Mouse (Mus musculus) intestine, embryonic 16.5 days (tissue): ENCODE results near the gene Hist2h4. TPM values are rescaled to one million over a fixed set of nuclear protein-coding genes. Genes with fewer than 3 reads are reported as not detected.
A peak's percentile ranks its signal among the peaks of the same experiment; 100 is the strongest.
"Not testable (repeated sequence)": the region's sequence is repeated elsewhere in the genome, so short reads cannot be mapped to it uniquely, and the experiment has no call there.

Experiments
- ATAC-seq: fragments of 200-750 bp; cut with Nextera tagmentation; 2 replicates; pipeline ENCODE4 v1.8.0; 2017; ENCODE audit warnings: moderate TSS enrichment, moderate library complexity
- H3K27ac ChIP-seq: fragments of 300-500 bp; sonication (generic); 2 replicates; pipeline ENCODE4 v1.5.1; 2014; ENCODE audit warnings: mild to moderate bottlenecking, low read length
- H3K27me3 ChIP-seq: fragments of 300-500 bp; sonication (generic); replicated peaks from 2 replicates; pipeline ENCODE4 v1.6.1; 2014; ENCODE audit warnings: low read length, control low read depth, mixed read lengths; ENCODE audit not compliant: control insufficient read depth, insufficient read depth
- H3K36me3 ChIP-seq: fragments of 300-500 bp; sonication (generic); 2 replicates; pipeline ENCODE4 v1.6.1; 2014; ENCODE audit warnings: low read length, control low read depth; ENCODE audit not compliant: control insufficient read depth, insufficient read depth
- H3K4me1 ChIP-seq: fragments of 300-500 bp; sonication (generic); 2 replicates; pipeline ENCODE4 v1.6.1; 2014; ENCODE audit warnings: low read length, control low read depth, mixed read lengths; ENCODE audit not compliant: control insufficient read depth, insufficient read depth
- H3K4me2 ChIP-seq: fragments of 300-500 bp; sonication (generic); 2 replicates; pipeline ENCODE4 v1.6.1; 2014; ENCODE audit warnings: low read depth, low read length, control low read depth
- H3K4me3 ChIP-seq: fragments of 300-500 bp; sonication (generic); 2 replicates; pipeline ENCODE4 v1.5.1; 2014; ENCODE audit warnings: mild to moderate bottlenecking, low read length
- H3K9ac ChIP-seq: fragments of 300-500 bp; sonication (generic); 2 replicates; pipeline ENCODE4 v1.6.1; 2014; ENCODE audit warnings: low read depth, low read length
- H3K9me3 ChIP-seq: fragments of 300-500 bp; sonication (generic); 2 replicates; pipeline ENCODE4 v1.6.1; 2016; ENCODE audit warnings: low read length, control low read depth; ENCODE audit not compliant: control insufficient read depth
- WGBS: fragments of 180-500 bp; shearing (Covaris S2); extraction: QIAGEN DNeasy Blood & Tissue Kit; methylation state at CpG from one replicate; pipeline ENCODE4 v1.1.7; 2014; 5-methylcytosine and 5-hydroxymethylcytosine counted together
- polyA plus RNA-seq: library from polyadenylated mRNA; unstranded; fragments of >200 nt; fragmentation: Nextera tagmentation; extraction: Ambion mirVana; gene quantifications from 2 replicates; pipeline ENCODE4 v1.2.1, GENCODE M21; 2015

Hist2h4 gene
- polyA plus RNA-seq, 1 experiment from 2014 or later = 5.3 TPM

DNA sequence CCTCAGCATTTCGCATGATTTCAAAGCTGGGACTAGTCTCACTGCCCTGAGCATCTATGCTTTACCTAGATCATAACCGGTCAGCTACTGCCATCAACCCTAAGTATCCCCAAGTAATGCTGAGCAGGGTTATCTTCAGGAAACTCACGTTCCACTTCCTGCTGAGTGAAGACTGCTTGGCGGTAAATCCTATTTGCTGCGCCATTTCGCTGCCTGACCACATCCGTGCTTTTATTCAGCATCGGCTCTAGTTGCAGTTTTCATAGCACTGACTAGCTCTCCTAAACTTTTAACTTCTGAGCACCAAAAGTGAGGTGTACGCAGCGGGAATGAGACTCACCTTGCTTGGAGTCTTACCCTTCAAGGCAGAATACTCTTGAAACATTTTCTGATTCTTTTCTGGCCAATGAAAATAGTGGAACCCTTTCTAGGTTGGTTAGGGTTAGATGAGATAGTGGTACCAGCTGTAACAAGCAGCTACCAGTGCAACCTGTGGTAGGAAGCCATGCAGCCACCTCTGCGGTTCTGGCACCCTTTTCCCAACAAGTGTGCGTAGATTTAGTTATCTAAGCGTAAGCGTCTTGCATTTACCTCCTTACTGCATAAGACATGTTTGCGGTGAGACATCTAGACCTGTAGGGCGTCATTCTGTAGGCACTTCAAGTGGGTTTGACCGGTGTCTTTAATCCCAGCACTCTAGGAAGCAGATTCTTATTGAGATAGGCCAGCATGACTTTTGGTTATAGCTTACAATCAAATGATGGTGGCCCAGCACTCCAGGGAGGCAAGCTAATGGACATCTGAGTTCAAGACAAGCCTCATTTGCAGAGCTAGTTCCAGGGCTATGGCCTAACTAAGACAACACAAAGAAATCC is 10.7 kb upstream of the Hist2h4 start:
- no peak for ATAC-seq
- H3K27me3 ChIP-seq = no peaks in the 10 kb centered on the region
- H3K36me3 ChIP-seq = no peaks in the 10 kb centered on the region
- H3K9ac ChIP-seq = no peak overlapping the region
- H3K9me3 ChIP-seq = no peaks in the 10 kb centered on the region
- peaks cover 3% of the 10 kb centered on the region for H3K4me1 ChIP-seq
- no peak overlapping the region for H3K4me3 ChIP-seq
- no peak overlapping the region for H3K4me2 ChIP-seq
- H3K27ac ChIP-seq = no peak overlapping the region
- 89% methylated on average over 17 of the region's 17 CpGs for WGBS

DNA sequence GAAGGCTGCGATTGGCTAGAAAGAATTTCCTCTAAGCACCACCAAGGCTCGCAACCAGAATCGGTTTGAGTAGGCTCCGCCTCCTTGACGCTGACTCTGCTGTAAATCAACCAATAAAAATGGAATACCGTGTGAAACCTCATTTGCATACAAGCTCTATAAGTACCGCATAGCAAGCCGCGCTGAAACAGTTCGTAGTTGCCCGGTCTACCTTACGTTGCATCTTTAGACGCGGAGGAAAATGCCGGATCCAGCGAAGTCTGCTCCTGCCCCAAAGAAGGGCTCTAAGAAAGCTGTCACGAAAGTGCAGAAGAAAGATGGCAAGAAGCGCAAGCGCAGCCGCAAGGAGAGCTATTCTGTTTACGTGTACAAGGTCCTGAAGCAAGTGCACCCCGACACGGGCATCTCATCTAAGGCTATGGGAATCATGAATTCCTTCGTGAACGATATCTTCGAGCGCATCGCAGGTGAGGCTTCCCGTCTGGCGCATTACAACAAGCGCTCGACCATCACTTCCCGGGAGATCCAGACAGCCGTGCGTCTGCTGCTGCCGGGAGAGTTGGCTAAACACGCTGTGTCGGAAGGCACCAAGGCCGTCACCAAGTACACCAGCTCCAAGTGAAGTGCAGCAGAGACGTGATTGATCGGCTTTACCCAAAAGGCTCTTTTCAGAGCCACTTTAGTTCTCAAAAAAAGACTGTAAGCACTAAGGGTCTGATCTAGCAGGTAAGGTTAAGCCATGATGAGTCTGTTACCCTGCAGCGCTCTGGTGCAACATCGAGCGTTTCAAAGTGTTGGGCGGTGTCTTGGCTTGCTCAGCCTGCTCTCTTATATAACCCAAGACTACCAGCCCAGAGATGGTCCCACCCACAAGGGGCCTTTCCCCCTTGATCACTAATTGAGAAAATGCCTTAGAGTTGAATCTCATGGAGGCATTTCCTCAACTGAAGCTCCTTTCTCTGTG is 6.7 kb upstream of the Hist2h4 start, which contains the start of gene Hist2h2bb:
Hist2h2bb (plus strand) TSS at position 242 of the 964 bp plus-strand sequence.
- peak; percentile 96 for ATAC-seq
- WGBS = under 1% methylated on average over 45 of the region's 45 CpGs
- peak within 1 kb of the TSS; percentile 93 for H3K27ac ChIP-seq
- peak within 1 kb of the TSS; percentile 91 for H3K4me2 ChIP-seq
- peak within 1 kb of the TSS; percentile 58 for H3K4me3 ChIP-seq
- no peaks in the 10 kb centered on the region for H3K9me3 ChIP-seq
- peaks cover 7% of the 10 kb centered on the region for H3K4me1 ChIP-seq
- H3K9ac ChIP-seq = peak within 1 kb of the TSS; percentile 73
- H3K36me3 ChIP-seq = no peaks in the 10 kb centered on the region
- H3K27me3 ChIP-seq = no peaks in the 10 kb centered on the region

DNA sequence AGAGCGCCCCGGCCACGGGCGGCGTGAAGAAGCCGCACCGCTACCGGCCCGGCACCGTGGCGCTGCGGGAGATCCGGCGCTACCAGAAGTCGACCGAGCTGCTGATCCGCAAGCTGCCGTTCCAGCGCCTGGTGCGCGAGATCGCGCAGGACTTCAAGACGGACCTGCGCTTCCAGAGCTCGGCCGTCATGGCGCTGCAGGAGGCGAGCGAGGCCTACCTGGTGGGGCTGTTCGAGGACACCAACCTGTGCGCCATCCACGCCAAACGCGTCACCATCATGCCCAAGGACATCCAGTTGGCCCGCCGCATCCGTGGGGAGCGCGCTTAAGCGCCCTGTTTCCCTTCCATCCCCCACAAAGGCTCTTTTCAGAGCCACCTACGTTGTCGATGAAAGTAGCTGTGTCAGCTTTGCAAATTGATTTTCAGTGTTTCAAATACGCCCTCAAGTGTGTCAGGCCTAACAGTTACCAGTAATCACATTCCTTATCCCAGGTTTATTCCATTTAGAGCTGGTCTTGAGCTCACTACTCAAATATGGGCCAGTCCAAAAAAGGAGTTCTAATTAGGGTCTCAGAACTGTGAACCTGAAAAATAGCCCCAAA is 5.8 kb upstream of the Hist2h4 start:
- not testable (repeated sequence) for H3K27me3 ChIP-seq, H3K9me3 ChIP-seq, H3K36me3 ChIP-seq
- WGBS = 1% methylated on average over 9 of the region's 44 CpGs
- Histone ChIP-seq H3K4me3 (peak overlapping the region; percentile 50), H3K27ac (peak overlapping the region; percentile 92), H3K9ac (peak overlapping the region; percentile 68), H3K4me1 (peaks cover 16% of the 10 kb centered on the region), H3K4me2 (peak overlapping the region; percentile 63)
- peak; percentile 42 for ATAC-seq

DNA sequence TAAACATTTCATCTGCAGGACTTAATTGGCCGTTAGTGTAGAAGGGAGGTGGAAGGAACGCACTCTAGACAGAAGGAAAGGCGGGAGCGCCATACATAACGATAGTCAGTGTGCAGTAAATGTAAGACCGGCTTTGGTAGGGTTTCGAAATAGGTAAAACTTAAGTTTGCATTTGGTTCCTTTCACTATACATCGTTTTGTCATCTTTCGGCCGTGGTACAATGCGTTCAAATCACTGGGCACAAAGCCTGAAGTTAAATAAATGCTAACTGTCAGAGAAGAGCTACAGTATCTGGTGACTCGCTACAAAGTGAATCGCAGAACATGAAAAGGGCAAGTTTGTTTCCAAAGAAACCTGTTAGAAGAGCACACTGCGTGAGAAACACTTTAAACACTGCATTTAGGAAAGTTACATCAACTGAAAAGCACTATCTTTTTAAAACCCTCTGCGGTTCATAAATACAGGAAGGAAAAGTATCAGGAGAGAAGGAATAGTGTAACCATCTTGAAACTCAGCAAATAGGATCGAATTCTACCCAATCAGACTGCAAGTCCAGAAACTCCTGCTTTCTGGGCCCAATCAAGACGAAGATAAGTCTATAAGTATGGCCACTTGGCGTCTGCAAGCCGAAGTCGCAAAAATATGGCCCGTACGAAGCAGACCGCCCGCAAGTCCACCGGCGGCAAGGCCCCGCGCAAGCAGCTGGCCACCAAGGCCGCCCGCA is 5.1 kb upstream of the Hist2h4 start, which contains the start of gene Hist2h3b:
Hist2h3b (plus strand) TSS at position 604 of the 725 bp plus-strand sequence.
- H3K27me3 ChIP-seq = no peaks in the 10 kb centered on the region
- WGBS = 19% methylated on average over 28 of the region's 30 CpGs
- peak within 1 kb of the TSS; percentile 58 for H3K4me3 ChIP-seq
- peak; percentile 79 for ATAC-seq
- no peaks in the 10 kb centered on the region for H3K36me3 ChIP-seq
- H3K4me1 ChIP-seq = peaks cover 16% of the 10 kb centered on the region
- H3K27ac ChIP-seq = peak within 1 kb of the TSS; percentile 92
- peak within 1 kb of the TSS; percentile 91 for H3K4me2 ChIP-seq
- peak within 1 kb of the TSS; percentile 68 for H3K9ac ChIP-seq
- no peaks in the 10 kb centered on the region for H3K9me3 ChIP-seq

DNA sequence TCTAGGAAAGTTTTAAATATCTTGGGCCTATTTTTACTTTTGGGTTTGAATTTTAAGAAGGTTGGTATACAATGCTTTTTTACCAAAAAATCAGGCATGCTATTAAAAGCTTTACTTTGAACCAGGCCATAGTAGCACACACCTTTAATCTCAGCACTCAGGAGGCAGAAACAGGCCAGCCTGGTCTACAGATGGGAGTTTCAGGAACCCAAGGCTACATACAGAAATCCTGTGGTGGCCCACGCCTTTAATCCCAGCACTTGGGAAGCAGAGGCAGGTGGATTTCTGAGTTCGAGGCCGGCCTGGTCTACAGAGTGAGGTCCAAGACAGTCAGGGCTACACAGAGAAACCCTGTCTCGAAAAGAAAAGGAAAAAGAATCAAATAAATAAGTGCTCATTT is 4.4 kb upstream of the Hist2h4 start:
- ATAC-seq = no peak
- Histone ChIP-seq H3K4me3 (no peak overlapping the region), H3K27ac (peak overlapping the region; percentile 92)

DNA sequence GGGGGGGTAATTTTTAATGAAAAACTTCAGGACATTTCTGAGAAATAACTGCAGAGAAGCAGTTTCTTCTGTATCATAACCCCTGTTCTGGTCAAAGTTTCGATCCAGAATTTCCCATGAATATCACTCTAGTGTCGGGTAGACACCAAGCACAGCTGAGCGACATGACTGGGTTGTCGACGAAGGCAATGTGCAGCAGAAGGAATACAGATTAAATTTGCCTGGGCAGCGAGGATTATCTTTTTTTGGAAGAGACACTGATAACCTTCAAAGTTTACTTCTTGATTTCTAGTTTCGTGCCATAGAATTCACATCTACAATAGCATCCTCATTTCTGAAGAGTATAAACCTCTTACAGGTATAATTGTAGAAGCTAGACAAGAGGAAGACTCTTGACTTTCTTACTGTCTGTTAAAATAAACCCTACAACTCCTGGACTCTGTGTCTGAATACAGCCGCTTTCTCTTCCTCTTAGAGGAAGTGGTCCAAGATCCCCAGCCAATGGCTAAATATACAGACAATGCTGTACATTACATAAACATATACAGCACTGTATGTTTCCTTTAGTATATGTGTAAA is 3.1 kb upstream of the Hist2h4 start:
- H3K36me3 ChIP-seq = no peaks in the 10 kb centered on the region
- no peak overlapping the region for H3K27ac ChIP-seq
- no peak overlapping the region for H3K4me2 ChIP-seq
- ATAC-seq = no peak
- H3K4me3 ChIP-seq = no peak overlapping the region
- no peaks in the 10 kb centered on the region for H3K9me3 ChIP-seq
- peaks cover 20% of the 10 kb centered on the region for H3K4me1 ChIP-seq
- H3K27me3 ChIP-seq = no peaks in the 10 kb centered on the region
- H3K9ac ChIP-seq = no peak overlapping the region
- 86% methylated on average over 8 of the region's 8 CpGs for WGBS

More for the DNA sequence above, 4.4 kb upstream of the Hist2h4 start:
- Histone ChIP-seq H3K4me1 (peaks cover 16% of the 10 kb centered on the region), H3K9ac (no peak overlapping the region), H3K36me3 (no peaks in the 10 kb centered on the region), H3K27me3 (no peaks in the 10 kb centered on the region), H3K4me2 (peak overlapping the region; percentile 57; the same call in 1 of the 2 replicates), H3K9me3 (no peaks in the 10 kb centered on the region)
- 84% methylated on average over 4 of the region's 4 CpGs for WGBS

DNA sequence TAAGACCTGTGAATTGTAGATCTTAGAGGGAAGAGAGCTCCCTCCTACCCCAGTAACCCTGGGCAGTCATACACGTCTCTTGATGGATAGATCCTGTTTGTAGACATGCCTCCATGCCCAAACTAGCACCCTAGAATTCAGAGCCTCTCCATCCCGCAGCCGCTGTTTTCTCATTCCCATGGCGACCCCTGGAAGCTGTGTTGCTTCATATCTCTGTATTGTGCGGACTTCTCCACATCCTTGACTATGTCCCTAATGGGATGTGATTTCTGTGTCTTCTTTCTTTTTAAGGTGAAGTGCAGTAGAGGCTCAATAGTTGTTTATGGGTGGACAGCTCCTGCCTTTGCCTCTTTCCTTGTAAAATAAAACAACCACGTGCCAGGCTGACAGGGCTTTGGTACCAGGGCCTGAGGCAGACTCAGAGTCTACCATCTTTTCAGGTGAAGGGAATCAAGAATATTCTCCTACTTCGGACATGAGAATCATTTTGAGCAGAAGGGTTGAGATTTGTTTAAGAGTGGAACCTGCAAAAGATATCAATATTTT is 1.4 kb upstream of the Hist2h4 start:
- peak overlapping the region; percentile 97 for H3K27ac ChIP-seq
- no peaks in the 10 kb centered on the region for H3K36me3 ChIP-seq
- no peaks in the 10 kb centered on the region for H3K9me3 ChIP-seq
- peak overlapping the region; percentile 55 for H3K4me2 ChIP-seq
- no peaks in the 10 kb centered on the region for H3K27me3 ChIP-seq
- no peak for ATAC-seq
- peaks cover 17% of the 10 kb centered on the region; the same call in 1 of the 2 replicates for H3K4me1 ChIP-seq
- WGBS = 73% methylated on average over 7 of the region's 7 CpGs
- peak overlapping the region; percentile 79 for H3K9ac ChIP-seq
- peak overlapping the region; percentile 64; the same call in 1 of the 2 replicates for H3K4me3 ChIP-seq
